Mouse (Mus musculus) kidney, adult 2 months (tissue): ENCODE data around the gene Iba57. TPM values are rescaled to one million over a fixed set of nuclear protein-coding genes. Genes with fewer than 3 reads are reported as not detected.

Experiments
- DNase-seq: peaks from one replicate; pipeline ENCODE4 v3.0.0; 2021
- H3K27ac ChIP-seq: fragments of 200-500 bp; 2 replicates; pipeline ENCODE4 v1.5.1; 2012; ENCODE audit warnings: low read depth, low read length, control low read depth, inconsistent platforms; ENCODE audit not compliant: insufficient read depth
- H3K27me3 ChIP-seq: fragments of 200-500 bp; replicated peaks from 2 replicates; pipeline ENCODE4 v1.6.1; 2012; ENCODE audit warnings: mild to moderate bottlenecking, moderate library complexity, low read length, inconsistent platforms; ENCODE audit not compliant: control insufficient read depth, insufficient read depth
- H3K36me3 ChIP-seq: fragments of 200-500 bp; 2 replicates; pipeline ENCODE4 v1.6.1; 2012; ENCODE audit warnings: mild to moderate bottlenecking, moderate library complexity, low read length, inconsistent platforms; ENCODE audit not compliant: control insufficient read depth, insufficient read depth
- H3K4me1 ChIP-seq: fragments of 200-500 bp; 2 replicates; pipeline ENCODE4 v1.6.1; 2011; ENCODE audit warnings: low read length; ENCODE audit not compliant: control insufficient read depth, insufficient read depth
- H3K4me3 ChIP-seq: fragments of 200-500 bp; 2 replicates; pipeline ENCODE4 v1.5.1; 2011; ENCODE audit warnings: mild to moderate bottlenecking, low read depth, low read length, control low read depth; ENCODE audit not compliant: insufficient read depth
- CTCF ChIP-seq: fragments of 200-500 bp; conservative IDR thresholded peaks from 2 replicates; pipeline ENCODE4 v1.5.1; 2011; ENCODE audit warnings: low read depth, mild to moderate bottlenecking, control low read depth, low read length, moderate library complexity, mixed read lengths; ENCODE audit not compliant: insufficient read depth, insufficient read length
- POLR2A ChIP-seq: fragments of 200-500 bp; IDR thresholded peaks from one replicate; pipeline ENCODE4 v1.6.1; 2011; ENCODE audit warnings: low read depth, low read length, control low read depth
- WGBS: fragments of 180-500 bp; shearing (Covaris S2); methylation state at CpG from one replicate; pipeline ENCODE4 v1.1.7; 2018; 5-methylcytosine and 5-hydroxymethylcytosine counted together
- polyA plus RNA-seq: library from polyadenylated mRNA; depleted of rRNA; stranded (reverse); fragments of >200 nt; gene quantifications from 2 replicates; pipeline ENCODE4 v1.2.3, GENCODE M21; 2012

The Iba57 gene
- polyA plus RNA-seq, 1 experiment: 8.3 TPM

GRCm38 (mm10) chr11:59170549-59170948 lies 7.0 kb upstream of the Iba57 start:
- DNase-seq: no peak
- no peak overlapping the region for H3K27ac ChIP-seq
- H3K36me3 ChIP-seq: no peaks in the 10 kb centered on the region
- 76% methylated on average over 4 of the region's 4 CpGs for WGBS
- no peaks in the 10 kb centered on the region for H3K4me1 ChIP-seq
- no peak overlapping the region for H3K4me3 ChIP-seq
- no peaks in the 10 kb centered on the region for H3K27me3 ChIP-seq
- TF ChIP-seq POLR2A: no peak
- no peak for TF ChIP-seq CTCF

- no peaks in the 10 kb centered on the region for H3K27me3 ChIP-seq
- peak; percentile 10 for DNase-seq
- no peaks in the 10 kb centered on the region for H3K4me1 ChIP-seq
- TF ChIP-seq CTCF: no peak
- no peak for TF ChIP-seq POLR2A
- no peak overlapping the region for H3K27ac ChIP-seq
- 48% methylated on average over 3 of the region's 3 CpGs for WGBS
- no peak overlapping the region for H3K4me3 ChIP-seq
- H3K36me3 ChIP-seq: no peaks in the 10 kb centered on the region
Measured at GRCm38 (mm10) chr11:59169807-59170206, 6.3 kb upstream of the Iba57 start.

GRCm38 (mm10) chr11:59165616-59166241 lies 2.2 kb upstream of the Iba57 start:
- Histone ChIP-seq H3K27me3 (no peaks in the 10 kb centered on the region), H3K4me1 (peaks cover 5% of the 10 kb centered on the region; the same call in 1 of the 2 replicates), H3K4me3 (no peak overlapping the region), H3K36me3 (no peaks in the 10 kb centered on the region), H3K27ac (0 out of 2 replicates have a peak overlapping the region, but pooled peaks have one; percentile 54)
- peak; percentile 35 for DNase-seq
- TF ChIP-seq POLR2A (no peak), CTCF (no peak)
- 52% methylated on average over 2 of the region's 2 CpGs for WGBS

- H3K27me3 ChIP-seq: no peaks in the 10 kb centered on the region
- H3K4me1 ChIP-seq: peaks cover 5% of the 10 kb centered on the region; the same call in 1 of the 2 replicates
- no peaks in the 10 kb centered on the region for H3K36me3 ChIP-seq
- WGBS: 88% methylated on average over 9 of the region's 9 CpGs
- no peak overlapping the region for H3K4me3 ChIP-seq
- TF ChIP-seq POLR2A (no peak), CTCF (no peak)
- peak overlapping the region; percentile 99 for H3K27ac ChIP-seq
- no peak for DNase-seq
Measured at GRCm38 (mm10) chr11:59164384-59164783, 845 bp upstream of the Iba57 start.

- DNase-seq: peak; percentile 23
- H3K27me3 ChIP-seq: no peaks in the 10 kb centered on the region
- H3K36me3 ChIP-seq: no peaks in the 10 kb centered on the region
- TF ChIP-seq POLR2A (no peak), CTCF (no peak)
- H3K27ac ChIP-seq: peak overlapping the region; percentile 72
- WGBS: 47% methylated on average over 9 of the region's 9 CpGs
- H3K4me3 ChIP-seq: peak overlapping the region; percentile 44
- peaks cover 5% of the 10 kb centered on the region; the same call in 1 of the 2 replicates for H3K4me1 ChIP-seq
Measured at GRCm38 (mm10) chr11:59162443-59163254, 890 bp downstream of the Iba57 start.

- Histone ChIP-seq H3K27ac (no peak overlapping the region), H3K4me3 (no peak overlapping the region), H3K36me3 (no peaks in the 10 kb centered on the region), H3K4me1 (peaks cover 5% of the 10 kb centered on the region; the same call in 1 of the 2 replicates), H3K27me3 (no peaks in the 10 kb centered on the region)
- WGBS: 81% methylated on average over 5 of the region's 5 CpGs
- DNase-seq: no peak
- TF ChIP-seq CTCF (0 out of 2 replicates have a peak, but pooled peaks have one; percentile 11), POLR2A (no peak)
Measured at GRCm38 (mm10) chr11:59161398-59161797, 2.1 kb downstream of the Iba57 start.

- DNase-seq: no peak
- TF ChIP-seq CTCF: no peak
Measured at GRCm38 (mm10) chr11:59159558-59159957, 4.0 kb downstream of the Iba57 start.

More at GRCm38 (mm10) chr11:59159558-59159957, 4.0 kb downstream of the Iba57 start:
- Histone ChIP-seq H3K27me3 (no peaks in the 10 kb centered on the region), H3K36me3 (no peaks in the 10 kb centered on the region), H3K4me3 (no peak overlapping the region), H3K27ac (no peak overlapping the region), H3K4me1 (peaks cover 5% of the 10 kb centered on the region; the same call in 1 of the 2 replicates)
- WGBS: 94% methylated on average over 4 of the region's 4 CpGs
